ENCODE assay signal across 20 mouse cellular contexts in the genomic region with DNA sequence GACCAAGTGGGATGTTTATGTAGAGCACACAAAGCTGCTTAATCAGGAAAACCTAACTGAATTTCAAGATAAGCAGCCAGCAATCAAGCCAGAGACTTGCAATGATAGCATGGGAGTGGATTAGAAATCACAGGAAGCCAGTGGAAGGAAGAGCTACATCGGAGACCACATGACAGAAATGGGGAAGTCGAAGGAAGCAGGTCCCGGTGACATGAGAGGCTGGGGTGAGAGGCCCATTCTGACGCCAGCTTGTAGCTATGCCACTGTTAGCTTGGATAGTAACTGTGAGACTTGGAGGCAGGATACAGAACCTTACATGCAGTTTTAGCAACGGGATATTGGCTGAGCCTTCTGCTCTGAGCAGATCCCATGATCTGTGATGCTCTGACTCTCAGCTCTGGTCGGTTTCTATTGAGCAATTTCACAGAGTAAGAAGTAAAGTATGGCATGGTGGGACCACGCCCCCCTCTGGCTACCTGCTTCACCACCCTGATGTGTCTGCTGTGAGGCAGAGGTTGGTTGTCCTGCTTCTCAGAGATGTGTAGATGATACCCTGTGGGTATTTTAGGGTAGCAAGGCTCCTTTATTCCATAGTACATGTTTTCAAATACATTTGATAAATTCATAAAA.
DNase-seq lines count a peak whose midpoint lies in the region; ATAC-seq lines count a peak whose summit lies in the region.
"Had no signal": no experiment of that assay in that cellular context is flagged by ENCODE, and none has a peak within 500 bp of the region (broad histone marks: within the 10 kb centered on the region; RNA-seq: fewer than 3 reads in every experiment).

No protein-coding gene starts in this region.

- H3K36me3 ChIP-seq in heart, embryonic 10.5 days = no peaks in the 10 kb centered on the region
- no peaks in the 10 kb centered on the region for H3K36me3 ChIP-seq in kidney, embryonic 15.5 days
- H3K36me3 ChIP-seq: embryonic facial prominence, embryonic 15.5 days; intestine, embryonic 15.5 days; midbrain, embryonic 10.5 days had no signal

- 55% methylated on average over 7 of the region's 7 CpGs for whole genome bisulfite sequencing in heart, embryonic 10.5 days
- 73% methylated on average over 7 of the region's 7 CpGs for WGBS in kidney, embryonic 15.5 days

- H3K9ac ChIP-seq in kidney, embryonic 15.5 days = no peak overlapping the region
- H3K9ac ChIP-seq: embryonic facial prominence, embryonic 15.5 days; hindbrain, embryonic 14.5 days; intestine, embryonic 15.5 days; limb, embryonic 13.5 days; liver, embryonic 14.5 days had no signal

- intact Hi-C loops in heart, postnatal 25 days (cut with DNase I) = loop anchor here (5.0 kb wide), 1 partner anchor 146 kb away; no protein-coding TSS in a partner anchor

- H3K9me3 ChIP-seq in heart, embryonic 10.5 days = no peaks in the 10 kb centered on the region
- no peaks in the 10 kb centered on the region for H3K9me3 ChIP-seq in kidney, embryonic 15.5 days (replicated peaks)
- H3K9me3 ChIP-seq: embryonic facial prominence, embryonic 15.5 days; intestine, embryonic 15.5 days; limb, embryonic 13.5 days; midbrain, embryonic 10.5 days had no signal

- no peaks in the 10 kb centered on the region for H3K27me3 ChIP-seq in heart, embryonic 10.5 days (ENCODE audit: insufficient read depth, poor library complexity, severe bottlenecking)
- H3K27me3 ChIP-seq in kidney, embryonic 15.5 days = no peaks in the 10 kb centered on the region
- H3K27me3 ChIP-seq: embryonic facial prominence, embryonic 15.5 days; intestine, embryonic 15.5 days; limb, embryonic 13.5 days had no signal

- H3K4me3 ChIP-seq in heart, embryonic 10.5 days = no peak overlapping the region
- H3K4me3 ChIP-seq in kidney, embryonic 15.5 days (replicated peaks) = no peak overlapping the region
- H3K4me3 ChIP-seq: embryonic facial prominence, embryonic 15.5 days; intestine, embryonic 15.5 days; limb, embryonic 13.5 days; midbrain, embryonic 10.5 days had no signal

- peaks cover 31% of the 10 kb centered on the region for H3K4me1 ChIP-seq in heart, embryonic 10.5 days
- H3K4me1 ChIP-seq in kidney, embryonic 15.5 days = no peaks in the 10 kb centered on the region
- H3K4me1 ChIP-seq: embryonic facial prominence, embryonic 15.5 days; intestine, embryonic 15.5 days; limb, embryonic 13.5 days had no signal

- H3K4me2 ChIP-seq in kidney, embryonic 15.5 days = no peak overlapping the region
- H3K4me2 ChIP-seq: embryonic facial prominence, embryonic 15.5 days; hindbrain, embryonic 14.5 days; intestine, embryonic 15.5 days; limb, embryonic 13.5 days had no signal

- H3K27ac ChIP-seq in heart, embryonic 10.5 days = 0 out of 2 replicates have a peak overlapping the region, but pooled peaks have one; percentile 32
- H3K27ac ChIP-seq in kidney, embryonic 15.5 days = no peak overlapping the region
- H3K27ac ChIP-seq: embryonic facial prominence, embryonic 15.5 days; hindbrain, embryonic 14.5 days; intestine, embryonic 15.5 days; limb, embryonic 13.5 days; liver, embryonic 14.5 days; midbrain, embryonic 10.5 days had no signal

- DNase-seq in heart, embryonic 10.5 days (ENCODE audit: low spot score) = no peak
- DNase-seq in heart, postnatal 25 days (ENCODE audit: low spot score) = no peak
- DNase-seq in layer of hippocampus, adult 9-11 months = peak; percentile 26
- no peak for DNase-seq in layer of hippocampus, postnatal 36 days
- peak; percentile 29 for DNase-seq in 416B (ENCODE audit: low read depth)
- DNase-seq: adrenal gland, postnatal 36 days; cerebellum, adult 11-12 months; cerebellum, postnatal 25 days; lung, postnatal 36 days; right cerebral cortex, postnatal 14 days; spleen, adult 18-20 months had no signal

- ATAC-seq in megakaryocyte, adult 5-6 weeks (ENCODE audit: poor library complexity, severe bottlenecking) = peak; percentile 91
- ATAC-seq in kidney, embryonic 15.5 days (replicated peaks; ENCODE audit: low FRiP score) = no peak
- ATAC-seq: forebrain, embryonic 16.5 days; intestine, embryonic 15.5 days had no signal

Comparison
In these comparisons a context has a peak if more than half of its experiments do, and no peak if none do; other contexts are left out.
1. DNase-seq: peak in layer of hippocampus, adult 9-11 months (single experiment) and 416B (single experiment); none in heart, embryonic 10.5 days (single experiment), heart, postnatal 25 days (single experiment) and layer of hippocampus, postnatal 36 days (0 of 2).